Mouse (Mus musculus) CH12.LX (cell line): ENCODE data around the gene Iqschfp. TPM values are rescaled to one million over a fixed set of nuclear protein-coding genes. Genes with fewer than 3 reads are reported as not detected.

Experiments
- DNase-seq: peaks from one replicate; pipeline ENCODE4 v3.0.0-alpha.2; 2013; ENCODE audit errors: extremely low read depth
- H3K27ac ChIP-seq: 2 replicates; pipeline ENCODE4 v1.5.1; 2012; ENCODE audit warnings: low read depth, mild to moderate bottlenecking, control low read depth, moderate library complexity; ENCODE audit not compliant: insufficient read depth
- H3K27me3 ChIP-seq: replicated peaks from 2 replicates; pipeline ENCODE3; 2012; ENCODE audit warnings: inconsistent platforms
- H3K36me3 ChIP-seq, 2 experiments: replicated peaks in 1 of 2; 2 replicates each; pipeline versions ENCODE3 to v1.6.1; 2012; ENCODE audit warnings: inconsistent platforms in 1 of 2, low read length in 1 of 2, mild to moderate bottlenecking in 1 of 2, mixed read lengths in 1 of 2, moderate library complexity in 1 of 2; ENCODE audit not compliant: control insufficient read depth in 1 of 2, insufficient read depth in 1 of 2
- H3K4me1 ChIP-seq, 2 experiments: 2 replicates each; pipeline ENCODE4 v1.6.1; 2012; ENCODE audit warnings: inconsistent platforms in 1 of 2, moderate library complexity in 1 of 2; ENCODE audit not compliant: insufficient read depth in 2 of 2, control insufficient read depth in 1 of 2
- H3K4me2 ChIP-seq: 2 replicates; pipeline ENCODE4 v1.6.1; 2012; ENCODE audit warnings: low read depth, mild to moderate bottlenecking, control low read depth; ENCODE audit not compliant: poor library complexity, insufficient read depth, severe bottlenecking
- H3K4me3 ChIP-seq, 3 experiments: fragments of 150-350 bp in 1 of 3; sonication (generic) in 1 of 3; replicated peaks in 1 of 3; 2 replicates each; pipeline versions ENCODE3 to v1.5.1; 2011 to 2012; ENCODE audit warnings: low read depth in 2 of 3, low read length in 2 of 3, mild to moderate bottlenecking in 2 of 3, moderate library complexity in 2 of 3, control low read depth in 1 of 3, improper control_type of control experiment in 1 of 3, inconsistent platforms in 1 of 3, mixed read lengths in 1 of 3; ENCODE audit not compliant: poor library complexity in 1 of 3
- H3K79me2 ChIP-seq: replicated peaks from 2 replicates; pipeline ENCODE4 v1.6.1; 2012; ENCODE audit warnings: mild to moderate bottlenecking, moderate library complexity; ENCODE audit not compliant: control insufficient read depth, poor library complexity, insufficient read depth, severe bottlenecking; ENCODE audit errors: extremely low read depth
- H3K9ac ChIP-seq: 2 replicates; pipeline ENCODE4 v1.6.1; 2012; ENCODE audit warnings: low read depth, mild to moderate bottlenecking, control low read depth, moderate library complexity; ENCODE audit not compliant: insufficient read depth
- H3K9me3 ChIP-seq: replicated peaks from 2 replicates; pipeline ENCODE3; 2012; ENCODE audit warnings: low read length, inconsistent platforms, mixed read lengths
- CHD2 ChIP-seq: IDR thresholded peaks from 2 replicates; pipeline ENCODE4 v1.6.1; 2011; ENCODE audit warnings: low read length, improper control_type of control experiment
- CTCF ChIP-seq, 2 experiments: IDR thresholded peaks in 1 of 2; conservative IDR thresholded peaks in 1 of 2; 2 replicates each; pipeline ENCODE4 v1.5.1; 2011 to 2012; ENCODE audit warnings: low read depth in 2 of 2, low read length in 2 of 2, improper control_type of control experiment in 1 of 2, inconsistent platforms in 1 of 2, mild to moderate bottlenecking in 1 of 2, moderate library complexity in 1 of 2
- E2F4 ChIP-seq: IDR thresholded peaks from 2 replicates; pipeline ENCODE4 v1.6.1; 2011; ENCODE audit warnings: low read depth, low read length, improper control_type of control experiment; ENCODE audit not compliant: insufficient replicate concordance
- EP300 ChIP-seq: IDR thresholded peaks from 2 replicates; pipeline ENCODE4 v1.6.1; 2011; ENCODE audit warnings: low read length, improper control_type of control experiment
- ETS1 ChIP-seq: conservative IDR thresholded peaks from 2 replicates; pipeline ENCODE4 v1.6.1; 2012; ENCODE audit warnings: low read depth, mild to moderate bottlenecking, inconsistent platforms, low read length, improper control_type of control experiment, moderate library complexity
- GABPA ChIP-seq: IDR thresholded peaks from 2 replicates; pipeline ENCODE4 v1.6.1; 2012; ENCODE audit warnings: low read depth, low read length, improper control_type of control experiment, inconsistent platforms; ENCODE audit not compliant: insufficient replicate concordance
- HCFC1 ChIP-seq: IDR thresholded peaks from 2 replicates; pipeline ENCODE4 v1.6.1; 2012; ENCODE audit warnings: low read depth, mild to moderate bottlenecking, inconsistent platforms, low read length, improper control_type of control experiment
- IRF4 ChIP-seq: IDR thresholded peaks from 2 replicates; pipeline ENCODE4 v1.6.1; 2014; ENCODE audit warnings: low read depth, mild to moderate bottlenecking, inconsistent platforms, low read length, improper control_type of control experiment
- JUND ChIP-seq: conservative IDR thresholded peaks from 2 replicates; pipeline ENCODE4 v1.6.1; 2011; ENCODE audit warnings: low read depth, low read length, improper control_type of control experiment
- MAFK ChIP-seq: IDR thresholded peaks from 2 replicates; pipeline ENCODE4 v1.6.1; 2011; ENCODE audit warnings: low read length, improper control_type of control experiment; ENCODE audit not compliant: insufficient replicate concordance
- MAX ChIP-seq: IDR thresholded peaks from 2 replicates; pipeline ENCODE4 v1.6.1; 2011; ENCODE audit warnings: low read length, improper control_type of control experiment
- MAZ ChIP-seq: IDR thresholded peaks from 2 replicates; pipeline ENCODE4 v1.6.1; 2012; ENCODE audit warnings: low read depth, mild to moderate bottlenecking, inconsistent platforms, low read length, improper control_type of control experiment, moderate library complexity
- MEF2A ChIP-seq: IDR thresholded peaks from 2 replicates; pipeline ENCODE4 v1.6.1; 2014; ENCODE audit warnings: low read depth, mild to moderate bottlenecking, inconsistent platforms, low read length, improper control_type of control experiment, borderline replicate concordance
- MXI1 ChIP-seq: IDR thresholded peaks from 2 replicates; pipeline ENCODE4 v1.6.1; 2011; ENCODE audit warnings: mild to moderate bottlenecking, low read depth, low read length, improper control_type of control experiment
- NELFE ChIP-seq: IDR thresholded peaks from 2 replicates; pipeline ENCODE4 v1.6.1; 2011; ENCODE audit warnings: low read depth, low read length, improper control_type of control experiment
- NRF1 ChIP-seq: IDR thresholded peaks from 2 replicates; pipeline ENCODE4 v1.6.1; 2014; ENCODE audit warnings: low read depth, mild to moderate bottlenecking, inconsistent platforms, low read length, improper control_type of control experiment, moderate library complexity
- POLR2A ChIP-seq: IDR thresholded peaks from 2 replicates; pipeline ENCODE4 v1.6.1; 2011; ENCODE audit warnings: low read depth, mild to moderate bottlenecking, improper control_type of control experiment, low read length
- POLR2AphosphoS2 ChIP-seq: IDR thresholded peaks from 2 replicates; pipeline ENCODE4 v1.6.1; 2011; ENCODE audit warnings: low read depth, low read length, improper control_type of control experiment
- RCOR1 ChIP-seq: conservative IDR thresholded peaks from 2 replicates; pipeline ENCODE4 v1.6.1; 2012; ENCODE audit warnings: low read depth, mild to moderate bottlenecking, inconsistent platforms, low read length, improper control_type of control experiment
- SIN3A ChIP-seq: IDR thresholded peaks from 2 replicates; pipeline ENCODE4 v1.6.1; 2012; ENCODE audit warnings: low read length, improper control_type of control experiment, inconsistent platforms
- SMC3 ChIP-seq: IDR thresholded peaks from 2 replicates; pipeline ENCODE4 v1.6.1; 2011; ENCODE audit warnings: low read depth, low read length, improper control_type of control experiment
- TBP ChIP-seq: conservative IDR thresholded peaks from 2 replicates; pipeline ENCODE4 v1.6.1; 2011; ENCODE audit warnings: low read depth, low read length, improper control_type of control experiment
- TCF12 ChIP-seq: IDR thresholded peaks from 2 replicates; pipeline ENCODE4 v1.6.1; 2014; ENCODE audit warnings: low read depth, mild to moderate bottlenecking, inconsistent platforms, low read length, improper control_type of control experiment
- UBTF ChIP-seq: IDR thresholded peaks from 2 replicates; pipeline ENCODE4 v1.6.1; 2012; ENCODE audit warnings: low read depth, mild to moderate bottlenecking, inconsistent platforms, low read length, improper control_type of control experiment, moderate library complexity
- USF1 ChIP-seq: IDR thresholded peaks from 2 replicates; pipeline ENCODE4 v1.6.1; 2014; ENCODE audit warnings: low read depth, mild to moderate bottlenecking, inconsistent platforms, low read length, improper control_type of control experiment
- USF2 ChIP-seq: conservative IDR thresholded peaks from 2 replicates; pipeline ENCODE4 v1.6.1; 2011; ENCODE audit warnings: low read depth, low read length, improper control_type of control experiment
- ZC3H11A ChIP-seq: IDR thresholded peaks from 2 replicates; pipeline ENCODE4 v1.6.1; 2012; ENCODE audit warnings: low read depth, mild to moderate bottlenecking, inconsistent platforms, low read length, improper control_type of control experiment
- ZKSCAN1 ChIP-seq: IDR thresholded peaks from 2 replicates; pipeline ENCODE4 v1.6.1; 2012; ENCODE audit warnings: low read depth, inconsistent platforms, low read length, improper control_type of control experiment, borderline replicate concordance
- ZNF384 ChIP-seq: IDR thresholded peaks from 2 replicates; pipeline ENCODE4 v1.6.1; 2012; ENCODE audit warnings: low read depth, low read length, improper control_type of control experiment, inconsistent platforms
- dilution Hi-C: fragments of 300-500 bp; cut with MboI; formaldehyde crosslinking; loops from 2 replicates; pipeline ENCODE4 v1.14.3; 2020; ENCODE audit warnings: low sequenced_read_pairs; ENCODE audit not compliant: extremely low pct_unique_long_range_greater_than_20kb, extremely low pct_ligation_motif_present
- in situ Hi-C: fragments of 300-500 bp; cut with MboI; formaldehyde crosslinking; loops from 3 replicates; pipeline ENCODE4 v1.14.3; 2019; ENCODE audit warnings: low sequenced_read_pairs, low pct_ligation_motif_present, low pct_unique_long_range_greater_than_20kb, mixed read lengths
- polyA plus RNA-seq: library from polyadenylated mRNA; unstranded; fragments of >175 nt; gene quantifications from 2 replicates; pipeline ENCODE4 v1.2.1, GENCODE M21; 2012; ENCODE audit warnings: low read depth; ENCODE audit not compliant: insufficient read length
- total RNA-seq, 2 experiments: library from RNA; depleted of rRNA; stranded (reverse); fragments of 300-350 nt in 1 of 2; fragments of >200 nt in 1 of 2; gene quantifications; 2 replicates each; pipeline ENCODE4 v1.2.3; 2012 to 2014

Iqschfp gene
- total and polyA plus RNA-seq, 3 experiments, result 0.13 to 0.25 TPM; not detected in 1

GRCm38 (mm10) chr3:68271881-68272280 lies 379.8 kb downstream of the Iqschfp start:
- no peaks in the 10 kb centered on the region for H3K4me1 ChIP-seq
- H3K27me3 ChIP-seq, result no peaks in the 10 kb centered on the region
- no peak for DNase-seq
- no peaks in the 10 kb centered on the region for H3K9me3 ChIP-seq
- no peak overlapping the region for H3K9ac ChIP-seq
- no peak overlapping the region for H3K27ac ChIP-seq
- in situ Hi-C loops, result no loop called here
- no peaks in the 10 kb centered on the region for H3K36me3 ChIP-seq
- no peaks in the 10 kb centered on the region for H3K79me2 ChIP-seq
- TF ChIP-seq MAX (no peak), MXI1 (no peak), MAZ (no peak), ZNF384 (no peak), EP300 (no peak), NELFE (no peak), USF1 (no peak), ZC3H11A (no peak), NRF1 (no peak), IRF4 (no peak), ETS1 (no peak), ZKSCAN1 (no peak), USF2 (no peak), POLR2A (no peak), TBP (no peak), SIN3A (no peak), MAFK (no peak), RCOR1 (no peak), UBTF (no peak), POLR2AphosphoS2 (no peak)
- no peak overlapping the region for H3K4me2 ChIP-seq
- no peak overlapping the region for H3K4me3 ChIP-seq
- dilution Hi-C loops, result no loop called here

DNA sequence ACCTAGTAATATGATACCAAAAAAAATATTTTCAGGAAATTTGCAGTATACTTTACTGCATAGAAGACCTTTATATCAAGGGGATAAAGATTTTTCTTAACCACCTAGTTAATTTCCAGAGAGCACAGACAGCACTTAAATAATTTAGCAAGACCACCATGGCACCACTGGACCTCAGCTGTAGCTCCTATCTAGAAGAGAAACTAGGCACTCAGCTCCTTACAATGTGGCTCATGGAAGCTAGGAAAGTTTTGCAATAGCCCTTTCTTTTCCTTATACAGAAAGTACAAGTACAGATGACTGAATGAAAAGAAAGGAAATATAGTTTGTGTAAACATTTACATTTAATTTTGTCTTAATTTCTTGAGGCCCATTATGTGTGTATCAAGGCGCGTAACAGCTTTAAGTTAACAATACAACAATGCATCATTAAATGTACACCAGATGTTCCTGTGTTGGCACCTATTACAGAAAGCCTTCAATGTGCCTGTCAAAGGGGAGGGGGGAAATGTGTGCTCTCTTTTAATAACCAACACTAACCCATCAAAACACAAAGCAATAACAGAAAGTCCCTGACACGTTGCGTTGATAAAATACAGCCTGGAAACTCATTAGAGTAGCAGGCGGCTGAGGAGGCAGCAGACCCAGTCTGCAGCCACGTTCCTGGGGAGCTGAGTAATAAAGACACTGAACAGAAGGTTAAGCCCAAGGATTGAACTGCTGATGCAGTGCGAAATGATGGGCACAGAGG lies 391.0 kb downstream of the Iqschfp start:
- no peak for DNase-seq
- no peak overlapping the region for H3K27ac ChIP-seq
- H3K36me3 ChIP-seq, result no peaks in the 10 kb centered on the region
- in situ Hi-C loops (no loop called here), dilution Hi-C loops (no loop called here)
- H3K4me2 ChIP-seq, result no peak overlapping the region
- H3K79me2 ChIP-seq, result no peaks in the 10 kb centered on the region
- no peaks in the 10 kb centered on the region for H3K9me3 ChIP-seq
- no peaks in the 10 kb centered on the region for H3K4me1 ChIP-seq
- no peaks in the 10 kb centered on the region for H3K27me3 ChIP-seq
- TF ChIP-seq TCF12 (no peak), USF1 (no peak), MXI1 (no peak), SMC3 (no peak), GABPA (no peak), RCOR1 (no peak), CTCF (conservative IDR thresholded peaks at IDR 0.05 in 1 of 2, IDR thresholded peaks at IDR 0.05 in 1 of 2; ENCODE audit: low read depth in 2 of 2, low read length in 2 of 2) (no peak), ZKSCAN1 (no peak), CHD2 (no peak), MAFK (no peak), JUND (no peak), E2F4 (no peak), POLR2A (no peak), MAZ (no peak), MEF2A (no peak), NELFE (no peak), HCFC1 (no peak), ZNF384 (no peak)
- TF ChIP-seq, all 38 proteins: peak for 0
- Histone ChIP-seq H3K9ac (no peak overlapping the region), H3K4me3 (no peak overlapping the region)
